Mouse (Mus musculus): ENCODE data around the gene Pmm1.
A peak's percentile ranks its signal among the peaks of the same experiment; 100 is the strongest.

Pmm1 gene

DNA sequence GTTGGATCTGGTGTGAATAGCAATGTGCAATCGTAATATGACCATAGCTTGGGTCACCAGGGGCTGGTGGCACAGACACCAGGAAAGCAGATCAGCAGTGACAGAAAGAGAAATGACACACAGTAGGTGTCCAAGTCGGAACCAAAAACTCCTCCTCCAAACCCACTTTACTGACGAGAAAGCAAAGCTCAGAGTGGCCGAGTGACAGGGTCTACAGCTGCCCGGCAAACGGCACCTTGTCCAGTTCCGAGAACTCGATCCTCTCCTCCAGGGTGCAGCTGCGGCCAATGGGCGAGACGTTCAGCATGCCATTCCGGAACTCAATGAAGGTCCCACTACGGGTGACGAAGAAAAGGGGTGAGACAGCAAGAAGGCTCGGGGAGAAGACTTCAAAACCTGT, 5.3 kb downstream of the Pmm1 start:
- DNase-seq: no peak

DNA sequence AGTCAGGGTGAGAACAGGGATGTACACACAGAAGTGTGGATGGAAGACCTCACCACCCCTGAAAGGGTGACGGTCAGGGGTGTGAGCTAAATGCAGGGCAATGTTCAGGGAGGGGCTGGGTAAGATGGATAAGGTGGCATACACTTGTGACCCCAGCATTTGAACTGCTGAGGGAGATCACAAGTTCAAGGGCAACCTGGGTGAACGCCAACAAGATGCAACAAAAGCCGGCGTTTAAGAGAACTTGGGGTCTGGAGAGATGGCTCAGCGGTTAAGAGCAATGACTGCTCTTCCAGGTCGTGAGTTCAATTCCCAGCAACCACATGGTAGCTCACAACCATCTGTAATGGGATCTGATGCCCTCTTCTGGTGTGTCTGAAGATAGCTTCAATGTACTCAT, 6.0 kb downstream of the Pmm1 start:
- DNase-seq: no peak

DNA sequence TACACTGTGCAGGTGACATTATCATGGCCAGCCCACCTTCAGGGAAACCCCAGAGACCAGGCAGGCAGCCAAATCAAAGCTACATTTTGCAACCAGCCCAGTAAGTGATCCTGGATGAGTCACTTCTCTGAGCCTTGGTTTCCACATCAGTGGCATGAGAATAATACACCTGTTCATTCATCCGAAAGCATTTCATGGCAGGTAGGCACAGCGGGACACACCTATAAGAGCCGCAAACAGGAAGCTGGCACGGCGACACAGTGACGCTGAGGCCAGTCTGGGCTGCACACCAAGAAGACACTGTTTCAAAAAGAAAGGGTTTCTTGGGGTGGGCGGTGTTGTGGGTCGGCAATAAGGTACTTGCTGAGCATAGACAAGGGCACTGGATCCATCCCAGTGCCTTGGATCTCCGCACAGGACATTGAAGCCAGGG, 6.6 kb downstream of the Pmm1 start:
- no peak for DNase-seq

DNA sequence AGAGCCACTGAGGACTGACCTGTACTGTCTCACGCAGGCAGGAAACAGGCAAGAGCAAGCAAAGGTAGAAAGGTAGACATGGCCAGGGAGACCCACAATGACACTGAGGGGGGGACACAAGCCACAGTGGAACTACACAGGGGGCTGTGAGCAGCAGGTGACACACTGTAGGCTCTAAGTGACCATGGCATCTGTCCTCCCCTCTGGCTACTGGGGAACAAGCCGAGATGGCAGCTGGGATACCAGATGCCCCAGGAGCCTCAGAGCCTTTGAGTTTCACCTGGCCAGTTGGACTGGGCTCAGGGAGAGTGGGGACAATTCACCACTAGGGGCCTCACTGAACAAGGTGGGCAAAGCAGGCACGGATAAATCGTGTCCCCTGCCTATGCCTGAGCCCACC, 8.4 kb downstream of the Pmm1 start:
- DNase-seq: no peak

DNA sequence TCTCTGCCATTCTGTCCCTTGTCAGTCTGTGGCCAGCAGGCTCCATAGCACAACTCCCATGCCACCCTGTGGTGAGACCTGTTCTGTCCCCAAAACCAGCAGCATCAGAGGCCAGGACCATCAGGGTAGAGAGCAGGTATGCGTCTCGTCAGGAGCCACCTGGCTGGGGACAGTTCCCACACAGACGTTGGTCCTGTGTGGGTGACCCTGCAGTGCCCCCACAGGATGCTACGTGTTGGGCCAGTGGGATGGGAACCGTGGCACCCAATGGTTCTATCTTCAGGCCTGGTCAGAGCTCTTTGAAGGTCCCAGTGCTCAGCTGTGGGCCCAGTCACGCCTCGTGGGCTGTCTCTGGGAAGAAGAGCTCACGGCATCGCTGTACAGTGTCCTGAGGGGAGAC, 9.6 kb downstream of the Pmm1 start:
- no peak for DNase-seq

DNA sequence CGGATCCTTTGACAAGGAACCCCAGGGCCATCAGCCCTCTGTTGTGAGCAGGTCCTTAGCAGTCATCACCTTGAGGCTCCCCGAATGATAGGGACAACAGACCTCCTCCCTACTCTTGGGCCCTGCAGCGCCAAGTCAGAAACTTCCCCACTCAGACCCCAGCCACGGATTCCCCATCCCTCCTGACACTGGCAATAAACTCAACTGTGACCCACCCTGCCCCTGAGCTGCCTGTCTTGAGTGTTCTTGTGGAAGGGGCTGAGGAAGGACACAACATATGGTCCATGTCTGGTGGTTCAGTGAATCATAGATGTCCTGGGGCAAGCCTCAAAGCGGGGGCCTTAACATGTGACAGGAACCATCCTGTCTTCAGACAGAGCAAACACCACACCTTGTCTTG, 10.0 kb downstream of the Pmm1 start:
- DNase-seq: no peak

DNA sequence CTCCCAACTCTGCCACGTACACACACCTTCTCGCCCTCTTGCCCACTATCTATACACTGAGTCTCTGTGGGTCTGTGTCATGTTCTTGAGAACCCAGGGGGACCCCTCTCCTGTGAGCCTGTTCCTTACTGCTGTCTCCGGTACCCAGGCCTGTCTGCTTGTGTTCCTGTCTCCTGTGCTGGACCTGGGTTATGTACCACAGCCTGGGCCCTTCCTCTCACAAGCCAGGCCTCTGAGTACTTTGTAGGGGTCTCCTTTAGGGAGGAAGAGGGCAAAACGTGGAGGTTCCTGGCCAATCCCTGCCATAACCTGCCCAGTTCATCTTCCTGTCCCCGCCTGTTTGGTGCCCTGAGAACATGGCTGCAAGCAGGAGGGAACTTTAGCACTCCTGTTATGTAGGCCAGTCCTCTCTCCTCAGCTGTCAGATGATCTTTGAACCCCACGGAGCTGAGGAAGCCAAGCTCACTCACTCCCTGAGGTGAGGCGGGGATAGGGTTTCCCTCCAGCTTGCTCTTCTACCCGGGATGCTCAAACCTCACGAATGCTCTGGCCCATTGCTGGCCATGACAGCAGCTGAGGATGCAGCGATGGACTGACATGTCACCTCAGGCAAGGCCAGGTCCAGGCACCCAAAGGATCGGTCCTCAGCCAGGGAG, 11.1 kb downstream of the Pmm1 start:
- DNase-seq: no peak

DNA sequence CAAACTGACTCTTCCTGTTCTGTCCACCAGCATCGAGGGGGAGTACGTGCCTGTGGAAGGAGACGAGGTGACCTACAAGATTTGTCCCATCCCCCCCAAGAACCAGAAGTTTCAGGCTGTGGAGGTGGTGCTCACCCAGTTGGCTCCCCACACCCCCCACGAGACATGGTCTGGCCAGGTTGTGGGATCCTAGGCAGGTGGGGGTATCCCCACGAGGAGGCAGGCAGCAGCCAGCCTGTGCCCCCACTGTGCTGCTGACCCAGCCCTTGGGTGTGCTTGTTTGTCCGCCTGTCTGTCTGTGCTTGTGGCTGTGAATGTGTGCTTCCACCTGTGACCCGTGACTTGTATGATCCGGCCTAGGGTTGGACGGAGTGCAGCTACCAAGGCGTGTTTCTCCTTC, 11.7 kb downstream of the Pmm1 start:
- no peak for DNase-seq

DNA sequence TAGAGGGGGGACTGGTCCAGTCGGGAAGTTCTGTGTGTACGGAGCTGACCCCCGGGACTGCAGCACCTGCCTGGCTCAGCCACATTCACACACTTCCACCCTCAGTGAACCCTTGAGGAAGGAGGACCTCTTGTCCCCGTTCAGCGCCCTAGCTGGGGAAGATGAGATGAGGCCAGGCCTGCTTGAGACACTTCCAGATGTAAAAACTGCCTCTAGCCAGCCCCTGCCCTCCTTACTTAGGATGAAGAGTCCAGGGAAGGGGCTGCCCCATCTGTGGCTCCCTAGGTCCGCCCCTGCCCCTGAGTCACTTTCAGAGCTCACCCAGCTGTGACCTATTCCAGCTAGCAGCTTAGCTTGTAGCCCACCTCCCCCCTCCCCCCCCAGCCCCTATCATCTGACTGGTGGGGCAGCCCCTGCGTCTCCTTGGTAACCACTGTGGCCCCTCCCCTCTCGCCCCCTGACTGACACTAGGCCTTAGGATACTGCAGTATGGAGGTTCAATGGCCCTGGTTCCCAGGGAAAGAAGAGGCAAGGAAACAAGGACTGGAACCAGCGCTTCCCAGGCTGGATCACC, 17.5 kb downstream of the Pmm1 start:
- no peak for DNase-seq

DNA sequence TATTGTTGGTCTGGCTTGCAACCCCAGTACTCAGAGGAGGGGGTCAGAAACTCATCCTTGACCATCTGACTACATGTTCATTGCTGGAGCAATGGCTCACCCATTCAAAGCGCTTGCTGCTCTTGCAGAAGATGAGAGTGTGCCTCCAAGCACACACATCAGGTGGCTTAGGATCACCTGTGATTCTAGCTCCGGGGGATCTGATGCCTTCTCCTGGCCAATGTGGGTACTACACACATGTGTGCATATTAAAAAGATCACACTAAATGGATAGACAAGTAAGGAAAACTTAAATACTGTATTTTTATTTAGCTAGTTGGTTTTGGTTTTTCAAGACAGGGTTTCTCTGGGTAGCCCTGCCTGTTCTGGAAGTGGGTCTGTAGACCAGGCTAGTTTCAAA, 19.7 kb downstream of the Pmm1 start:
- DNase-seq: no peak

DNA sequence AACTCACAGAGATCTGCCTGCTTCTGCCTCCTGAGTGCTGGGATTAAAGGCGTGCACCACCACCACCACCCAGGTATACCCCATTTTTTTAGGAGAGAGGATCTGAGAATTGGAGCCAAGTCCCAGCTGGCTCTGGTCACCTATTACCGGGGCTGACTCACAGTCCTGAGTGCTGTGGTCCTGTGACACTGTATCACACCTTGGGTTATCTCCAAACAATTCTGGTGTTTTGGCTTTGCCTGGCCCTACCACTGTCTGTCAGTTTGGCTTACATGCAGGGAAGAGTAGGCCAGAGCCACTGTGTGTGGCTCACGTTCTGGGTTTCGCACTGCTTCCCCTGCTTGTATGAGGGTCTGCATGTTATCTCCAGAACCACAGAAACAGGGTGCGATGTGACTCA, 20.5 kb downstream of the Pmm1 start:
- DNase-seq: no peak

DNA sequence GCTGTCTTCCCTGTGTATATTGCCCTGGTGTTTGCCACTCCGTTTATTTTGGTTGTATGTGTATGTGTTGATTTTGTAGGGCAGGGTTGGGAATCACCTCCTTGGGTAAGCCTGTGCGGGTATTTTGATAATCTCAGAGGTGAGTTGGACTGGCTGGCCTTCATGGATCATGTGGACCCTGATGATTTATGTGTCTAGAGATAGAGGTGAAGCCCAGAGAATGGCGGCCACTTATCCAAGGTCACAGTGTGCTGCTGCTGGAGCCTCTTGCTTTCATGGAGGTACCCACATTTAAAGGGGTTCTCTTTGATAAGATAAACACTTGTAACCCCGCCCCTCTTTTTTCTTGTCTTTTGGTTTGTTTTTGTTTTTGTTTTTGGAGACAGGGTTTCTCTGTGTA, 21.0 kb downstream of the Pmm1 start:
- no peak for DNase-seq

DNA sequence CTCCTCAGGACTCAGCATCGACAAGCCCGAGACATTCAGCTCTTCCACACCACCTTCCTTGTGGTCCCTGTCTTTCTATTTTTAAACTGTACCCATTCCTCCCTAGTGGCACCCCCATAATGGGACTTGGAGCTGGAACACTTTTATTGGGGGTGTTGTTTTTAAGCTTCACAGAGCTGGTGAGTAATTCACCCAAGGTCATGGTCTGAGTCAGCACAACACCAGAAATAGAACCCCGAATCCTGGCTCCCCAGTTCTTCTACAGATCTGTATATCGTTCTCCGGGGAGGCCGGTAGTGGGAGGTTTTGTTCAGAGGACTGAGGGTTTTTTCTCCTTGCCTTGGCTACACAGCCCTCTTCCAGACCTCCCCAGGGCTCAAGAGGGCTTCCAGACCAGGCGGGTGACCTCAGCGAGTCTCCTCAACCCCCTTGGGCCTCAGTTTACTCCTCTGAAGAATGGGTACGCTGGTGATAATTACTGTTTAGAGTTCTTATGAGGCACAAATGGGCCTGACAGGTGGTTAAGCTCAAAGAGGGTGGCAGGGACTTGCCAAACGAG, 21.5 kb downstream of the Pmm1 start:
- no peak for DNase-seq

DNA sequence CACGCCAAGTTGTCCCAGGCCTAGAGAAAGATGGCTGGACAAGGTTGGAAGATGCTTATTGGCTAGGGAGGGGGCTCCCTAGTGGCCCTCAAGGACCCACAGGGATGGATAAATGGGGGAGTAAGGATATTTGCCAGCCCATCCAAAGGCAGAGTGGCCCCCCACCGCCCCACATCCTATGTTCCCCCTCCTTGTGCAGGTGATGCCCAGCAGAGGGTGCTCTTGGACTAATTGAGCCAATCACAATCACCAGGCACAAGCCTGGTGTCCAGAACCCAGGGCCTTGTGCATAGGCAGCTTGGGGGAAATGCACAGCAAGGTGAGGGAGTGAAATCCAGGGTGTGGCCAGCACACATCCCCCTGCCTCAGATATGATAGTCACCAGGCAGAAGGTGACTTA, 22.5 kb downstream of the Pmm1 start:
- DNase-seq: peak; percentile 24

DNA sequence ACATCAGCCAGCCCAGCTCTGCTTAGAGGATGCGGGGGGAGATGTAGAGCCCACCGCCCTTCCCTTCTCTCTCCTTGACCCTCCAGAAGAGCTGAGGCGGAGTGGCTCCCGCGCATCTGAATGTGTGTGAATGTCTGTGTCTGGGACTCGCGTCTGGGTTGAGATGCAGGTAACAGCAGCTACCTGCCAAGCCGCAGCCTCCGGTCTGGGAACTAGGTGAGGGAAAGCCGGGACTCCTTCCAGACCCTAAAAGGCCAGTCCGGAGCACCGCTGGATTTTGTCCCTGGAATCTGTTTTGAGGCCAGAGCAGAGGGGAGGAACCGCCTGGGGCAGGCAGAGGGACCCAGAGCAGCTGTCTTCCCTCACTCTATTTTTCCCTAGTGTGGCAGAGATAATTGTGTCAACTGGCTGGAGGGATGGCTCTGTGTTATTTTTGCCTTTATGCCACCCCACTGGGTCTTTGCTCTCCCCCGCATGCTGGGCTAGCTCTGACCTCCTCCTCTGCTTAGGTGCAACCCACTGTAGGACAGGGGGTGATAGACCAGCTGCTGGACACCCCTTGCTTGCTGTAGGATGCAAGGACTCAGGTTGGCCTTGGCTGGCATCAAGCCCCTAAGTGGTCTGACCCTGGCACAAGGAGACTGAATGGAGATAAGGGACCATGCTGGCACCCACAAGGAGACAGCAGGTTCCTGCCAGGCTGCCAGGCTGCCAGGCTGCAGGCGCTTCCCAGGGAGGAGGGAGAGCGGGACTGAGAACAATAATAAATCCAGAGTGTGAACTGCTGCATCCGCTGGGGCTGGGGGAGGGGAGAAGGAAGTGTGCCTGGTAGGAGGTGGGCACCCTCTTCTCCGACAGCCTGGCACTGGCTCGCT, 23.4 kb downstream of the Pmm1 start:
- no peak for DNase-seq

DNA sequence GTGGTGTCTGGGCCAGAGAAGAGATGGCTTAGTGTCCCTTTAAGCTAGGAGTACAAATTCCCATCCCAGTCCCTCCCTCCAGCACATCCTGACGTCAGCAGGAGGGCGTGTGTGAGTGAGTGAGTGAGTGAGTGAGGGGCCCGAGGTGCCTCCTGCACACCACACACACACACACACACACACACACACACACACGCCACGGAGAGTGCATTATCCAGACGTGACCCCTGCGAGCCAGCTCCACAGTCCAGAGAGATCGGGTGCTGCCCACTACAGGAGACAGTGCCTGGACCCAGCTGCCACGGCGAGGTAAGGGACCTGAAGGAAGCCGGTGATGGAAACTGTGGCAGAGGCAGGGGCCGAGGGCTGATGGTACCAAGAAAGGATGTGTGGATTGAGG, 24.1 kb downstream of the Pmm1 start, which contains the start of gene Csdc2:
Gene Csdc2, plus strand, starts transcription at position 81 of the 400 bp plus-strand sequence.
- DNase-seq: no peak

DNA sequence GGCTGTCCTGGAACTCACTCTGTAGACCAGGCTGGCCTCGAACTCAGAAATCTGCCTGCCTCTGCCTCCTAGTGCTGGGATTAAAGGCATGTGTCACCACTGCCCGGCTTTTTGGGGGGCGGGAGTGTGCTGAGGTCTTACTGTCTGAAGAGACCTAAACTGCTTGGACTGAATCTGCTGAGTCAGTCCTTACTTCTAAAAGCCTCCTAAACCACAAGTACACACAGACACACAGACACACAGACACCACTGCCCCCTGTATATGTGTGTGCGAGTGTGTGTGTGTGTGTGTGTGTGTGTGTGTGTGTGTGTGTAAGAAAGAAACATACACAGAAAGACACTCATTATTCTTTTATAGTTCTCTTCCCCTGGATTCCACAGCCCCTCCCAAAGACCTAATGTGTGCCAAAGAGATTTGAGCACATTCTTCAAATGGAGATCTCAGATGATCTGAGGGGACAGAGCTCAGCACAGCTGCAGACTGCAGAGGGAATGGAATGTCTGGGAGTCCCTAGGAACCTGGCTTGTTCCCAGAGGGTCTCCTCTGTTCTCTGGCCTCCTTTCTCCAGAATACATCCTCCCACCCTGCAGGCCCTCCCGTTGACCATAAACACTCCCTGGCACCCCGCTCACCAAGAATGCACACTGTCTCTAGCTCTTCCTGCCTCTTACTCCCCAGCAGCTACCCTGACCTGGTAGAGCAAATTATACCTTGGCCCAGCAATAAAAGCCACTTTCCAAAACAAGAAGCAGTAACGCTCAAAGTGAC, 24.7 kb downstream of the Pmm1 start:
- no peak for DNase-seq

DNA sequence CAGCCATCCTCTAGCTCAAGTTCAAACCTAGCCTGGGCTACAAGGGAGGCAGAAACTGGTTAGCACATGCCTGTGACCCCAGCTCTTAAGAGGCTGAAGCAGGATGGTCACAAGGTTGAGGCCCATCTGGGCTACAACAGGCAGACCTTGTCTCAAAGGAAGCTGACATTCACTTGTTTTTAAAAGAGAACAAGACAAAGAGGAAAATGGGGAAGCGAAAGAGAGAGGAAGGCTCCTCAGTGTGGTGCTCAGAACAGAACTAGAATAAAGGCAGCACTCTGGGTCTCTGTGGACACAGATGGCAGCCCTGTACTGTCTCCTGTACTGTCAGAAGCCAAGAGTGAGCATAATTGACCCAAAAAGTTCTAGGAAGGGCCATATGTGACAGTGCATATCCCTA, 26.7 kb downstream of the Pmm1 start:
- DNase-seq: no peak

DNA sequence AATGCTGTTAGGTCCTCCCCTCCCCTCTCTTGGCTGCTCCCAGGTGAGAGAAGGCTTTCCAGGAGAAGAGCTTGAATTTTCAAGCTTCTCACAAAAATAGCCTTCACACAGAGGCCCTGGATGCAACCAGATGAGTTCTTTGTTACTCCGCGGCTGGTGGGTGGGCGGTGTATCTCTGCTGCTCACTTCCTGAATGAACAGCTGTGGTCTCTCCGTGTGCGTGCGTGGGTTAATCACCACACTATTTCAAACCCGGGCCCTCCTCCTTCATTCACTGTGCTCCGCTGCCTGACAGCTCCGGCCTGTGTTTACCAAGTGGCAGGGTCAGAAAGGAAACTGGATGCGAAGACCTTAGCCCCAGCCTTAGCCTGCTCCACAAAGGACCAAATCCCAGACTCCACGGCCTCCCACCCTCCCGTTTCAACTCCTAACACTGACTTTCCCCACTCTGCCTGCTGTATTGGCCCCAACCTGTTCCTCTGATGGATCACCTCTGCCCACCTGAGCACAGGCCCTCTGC, 27.7 kb downstream of the Pmm1 start:
- DNase-seq: peak; percentile 58

DNA sequence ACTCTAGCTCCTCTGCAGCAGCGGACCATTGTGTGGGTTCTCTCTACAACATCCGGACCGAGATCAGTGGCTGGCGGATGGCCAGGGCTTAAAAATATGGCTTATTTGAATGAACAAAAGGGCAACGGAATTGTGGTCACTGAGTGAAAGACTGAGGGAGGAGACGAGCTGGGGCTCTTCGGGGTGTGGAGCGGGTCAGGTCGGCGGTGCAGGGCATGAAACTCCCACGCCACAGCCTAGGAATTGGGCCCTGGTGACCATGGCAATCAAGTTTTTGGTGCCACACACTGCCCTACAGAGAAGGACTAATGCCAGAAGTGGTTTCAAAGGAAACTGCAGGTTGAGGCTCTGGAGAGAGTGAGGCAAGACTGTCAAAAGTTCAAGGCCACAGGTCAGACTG, 32.5 kb downstream of the Pmm1 start:
- no peak for DNase-seq

DNA sequence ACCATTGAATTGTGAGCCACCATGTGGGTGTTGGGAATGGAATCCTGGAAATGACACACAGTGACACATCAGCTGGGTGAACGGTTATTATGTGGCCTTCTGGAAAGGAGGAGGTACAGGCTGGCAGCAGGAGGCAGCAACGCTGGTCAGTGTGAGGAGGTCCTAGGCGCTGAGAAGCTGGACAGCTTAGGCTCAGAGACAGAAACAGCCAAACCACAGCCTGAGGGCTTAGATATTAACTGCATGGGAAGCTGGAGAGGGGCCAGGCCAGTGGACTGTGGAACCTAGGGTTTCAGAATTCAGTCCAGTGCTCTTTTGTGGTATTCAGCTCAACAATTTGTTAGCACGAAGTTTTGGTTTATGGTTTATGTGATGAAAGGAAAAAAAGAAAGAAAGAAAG, 33.0 kb downstream of the Pmm1 start:
- no peak for DNase-seq

DNA sequence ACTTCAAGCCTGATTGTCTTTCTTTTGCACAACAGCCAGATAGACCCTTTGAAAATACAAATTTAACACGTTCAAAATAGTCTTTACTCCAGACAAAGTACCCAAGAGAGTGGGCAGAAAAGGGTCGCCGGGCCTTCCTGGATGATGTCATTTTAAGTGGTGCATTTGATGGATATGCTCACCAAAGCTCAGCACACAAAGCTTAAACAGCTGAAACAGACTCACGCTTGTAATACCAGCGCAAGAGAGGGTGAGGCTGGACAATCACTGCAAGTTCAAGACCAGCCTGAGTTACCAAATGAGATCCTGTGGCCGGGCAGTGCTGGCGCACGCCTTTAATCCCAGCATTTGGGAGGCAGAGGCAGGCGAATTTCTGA, 34.3 kb downstream of the Pmm1 start:
- no peak for DNase-seq
